Mouse (Mus musculus): ENCODE measurements around the gene Gpc6.

GRCm38 (mm10) chr14:117376822-117377376 lies 451.8 kb downstream of the Gpc6 start:
- no peak for TF ChIP-seq POLR2A (IDR thresholded peaks at IDR 0.05; ENCODE audit: borderline replicate concordance, low read depth, low read length)
- no peak for TF ChIP-seq CTCF (IDR thresholded peaks at IDR 0.05; ENCODE audit: low read depth, low read length)

Data from bone marrow macrophage, adult 2 months (primary cell).